ENCODE assay signal across 17 mouse cellular contexts in the genomic region with DNA sequence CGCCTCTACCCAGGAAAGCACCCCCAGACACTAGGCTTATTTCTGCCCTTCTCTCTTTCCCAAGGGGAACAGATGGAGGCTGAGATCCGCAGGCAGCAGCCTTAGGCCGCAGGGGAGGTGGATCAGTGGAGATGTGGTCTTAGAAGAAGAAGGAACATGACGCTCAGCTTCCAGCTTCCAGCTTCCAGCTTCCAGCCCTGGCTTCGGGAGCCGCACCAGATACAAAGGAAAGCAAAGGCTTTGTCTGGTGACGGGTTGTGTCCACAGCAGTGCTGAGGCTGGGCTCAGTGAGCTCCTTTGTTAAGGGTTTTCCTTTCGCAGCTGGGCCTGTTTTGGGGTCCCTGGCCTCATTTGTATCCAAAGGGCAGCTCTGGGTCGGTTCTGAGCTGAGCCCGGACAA. TPM values are rescaled to one million over a fixed set of nuclear protein-coding genes. Genes with fewer than 3 reads are reported as not detected.
DNase-seq lines count a peak whose midpoint lies in the region; ATAC-seq and TF ChIP-seq lines count a peak whose summit lies in the region.
"Had no signal": no experiment of that assay in that cellular context is flagged by ENCODE, and none has a peak within 500 bp of the region (broad histone marks: within the 10 kb centered on the region; RNA-seq: fewer than 3 reads in every experiment).

No protein-coding gene starts in this region.

- DNase-seq in brain, adult 2 months (ENCODE audit: low read depth, low spot score), result peak; percentile 69
- no peak for DNase-seq in kidney, adult 18-20 months
- DNase-seq in thymus, postnatal 25 days, result no peak
- DNase-seq: cerebellum, adult 18-20 months; heart, postnatal 10 days; kidney, adult 9 months; kidney, postnatal 36 days; left cerebral cortex, postnatal 4 days; lung, adult 18-20 months; thymus, postnatal 4 days had no signal

- H3K4me1 ChIP-seq in hindbrain, embryonic 13.5 days (replicated peaks), result no peaks in the 10 kb centered on the region
- no peaks in the 10 kb centered on the region for H3K4me1 ChIP-seq in hindbrain, embryonic 16.5 days (ENCODE audit: control insufficient read depth, insufficient read depth, low read depth, low read length)
- H3K4me1 ChIP-seq in E14TG2a.4 (replicated peaks; ENCODE audit: low read depth, low read length), result peaks cover 45% of the 10 kb centered on the region
- H3K4me1 ChIP-seq in forebrain, embryonic 16.5 days (replicated peaks; ENCODE audit: control insufficient read depth, insufficient read depth, low read length), result peaks cover 6% of the 10 kb centered on the region; the same call in 1 of the 2 replicates
- H3K4me1 ChIP-seq: heart, embryonic 10.5 days; neural tube, embryonic 13.5 days had no signal

- WGBS in hindbrain, embryonic 13.5 days, result 40% methylated on average over 10 of the region's 10 CpGs
- WGBS in hindbrain, embryonic 16.5 days, result 42% methylated on average over 10 of the region's 10 CpGs
- 26% methylated on average over 10 of the region's 10 CpGs for WGBS in forebrain, embryonic 16.5 days

- H3K27me3 ChIP-seq in hindbrain, embryonic 13.5 days, result no peaks in the 10 kb centered on the region
- H3K27me3 ChIP-seq in hindbrain, embryonic 16.5 days (replicated peaks; ENCODE audit: control insufficient read depth, insufficient read depth, low read length), result no peaks in the 10 kb centered on the region
- peaks cover 22% of the 10 kb centered on the region for H3K27me3 ChIP-seq in E14TG2a.4 (ENCODE audit: insufficient read depth, low read length)
- no peaks in the 10 kb centered on the region for H3K27me3 ChIP-seq in forebrain, embryonic 16.5 days (replicated peaks; ENCODE audit: control insufficient read depth, insufficient read depth, low read length)
- H3K27me3 ChIP-seq: neural tube, embryonic 13.5 days had no signal

- TF ChIP-seq CTCF in E14TG2a.4 (conservative IDR thresholded peaks at IDR 0.05; ENCODE audit: low read length), result no peak

- 0 out of 2 replicates have a peak overlapping the region, but pooled peaks have one; percentile 46 for H3K9ac ChIP-seq in hindbrain, embryonic 13.5 days
- H3K9ac ChIP-seq in hindbrain, embryonic 16.5 days (ENCODE audit: low read depth, low read length), result no peak overlapping the region; the same call in 1 of the 2 replicates
- H3K9ac ChIP-seq in forebrain, embryonic 16.5 days (replicated peaks; ENCODE audit: low read depth, low read length), result peak overlapping the region; percentile 32; the same call in 1 of the 2 replicates
- H3K9ac ChIP-seq: neural tube, embryonic 13.5 days had no signal

- no peak overlapping the region for H3K4me2 ChIP-seq in hindbrain, embryonic 13.5 days
- no peak overlapping the region for H3K4me2 ChIP-seq in hindbrain, embryonic 16.5 days (ENCODE audit: low read length)
- H3K4me2 ChIP-seq in forebrain, embryonic 16.5 days (ENCODE audit: low read length), result no peak overlapping the region
- H3K4me2 ChIP-seq: neural tube, embryonic 13.5 days had no signal

- no peak for ATAC-seq in hindbrain, embryonic 13.5 days (ENCODE audit: low FRiP score)
- no peak for ATAC-seq in hindbrain, embryonic 16.5 days
- no peak for ATAC-seq in forebrain, embryonic 16.5 days
- ATAC-seq: inflammation-experienced regulatory T-cells, adult 6 months had no signal

- H3K4me3 ChIP-seq in hindbrain, embryonic 13.5 days, result no peak overlapping the region
- no peak overlapping the region for H3K4me3 ChIP-seq in hindbrain, embryonic 16.5 days (ENCODE audit: low read length)
- H3K4me3 ChIP-seq in E14TG2a.4 (replicated peaks; ENCODE audit: low read length), result 0 out of 2 replicates have a peak overlapping the region, but pooled peaks have one; percentile 20
- no peak overlapping the region for H3K4me3 ChIP-seq in forebrain, embryonic 16.5 days (replicated peaks; ENCODE audit: low read length)
- H3K4me3 ChIP-seq: heart, embryonic 10.5 days; neural tube, embryonic 13.5 days had no signal

- no peaks in the 10 kb centered on the region for H3K36me3 ChIP-seq in hindbrain, embryonic 13.5 days
- H3K36me3 ChIP-seq in hindbrain, embryonic 16.5 days (ENCODE audit: control insufficient read depth, insufficient read depth, low read length), result no peaks in the 10 kb centered on the region
- H3K36me3 ChIP-seq in E14TG2a.4 (ENCODE audit: insufficient read depth, low read length), result no peaks in the 10 kb centered on the region
- no peaks in the 10 kb centered on the region for H3K36me3 ChIP-seq in forebrain, embryonic 16.5 days (ENCODE audit: control insufficient read depth, insufficient read depth)
- H3K36me3 ChIP-seq: heart, embryonic 10.5 days; neural tube, embryonic 13.5 days had no signal

- H3K27ac ChIP-seq in hindbrain, embryonic 13.5 days, result no peak overlapping the region
- H3K27ac ChIP-seq in hindbrain, embryonic 16.5 days (ENCODE audit: low read depth, low read length), result no peak overlapping the region
- no peak overlapping the region for H3K27ac ChIP-seq in forebrain, embryonic 16.5 days (ENCODE audit: low read length)
- H3K27ac ChIP-seq: heart, embryonic 10.5 days; neural tube, embryonic 13.5 days had no signal

- no peaks in the 10 kb centered on the region for H3K9me3 ChIP-seq in hindbrain, embryonic 13.5 days
- no peaks in the 10 kb centered on the region for H3K9me3 ChIP-seq in hindbrain, embryonic 16.5 days (ENCODE audit: control insufficient read depth, low read length)
- H3K9me3 ChIP-seq in E14TG2a.4 (ENCODE audit: low read length), result no peaks in the 10 kb centered on the region
- no peaks in the 10 kb centered on the region for H3K9me3 ChIP-seq in forebrain, embryonic 16.5 days (ENCODE audit: control insufficient read depth, low read length)
- H3K9me3 ChIP-seq: heart, embryonic 10.5 days; neural tube, embryonic 13.5 days had no signal

RNA-seq across cellular contexts. Expression of a gene that starts 16.9 kb away (rescaled TPM):
- 142 and 144 TPM in 2 replicates for polyA plus RNA-seq in hindbrain, embryonic 13.5 days (2015; fragmentation: Nextera tagmentation; extraction: Ambion mirVana)
- 135 and 136 TPM in 2 replicates for polyA plus RNA-seq in hindbrain, embryonic 16.5 days (2015; fragmentation: Nextera tagmentation; extraction: Ambion mirVana)
- polyA plus RNA-seq in forebrain, embryonic 16.5 days (2015; fragmentation: Nextera tagmentation; extraction: Ambion mirVana), result 139 and 145 TPM in 2 replicates
